ENCODE assay signal across 29 mouse cellular contexts in genomic region chr6:121236386-121236785, GRCm38 (mm10). TPM values are rescaled to one million over a fixed set of nuclear protein-coding genes. Genes with fewer than 3 reads are reported as not detected.
"Had no signal": no experiment of that assay in that cellular context is flagged by ENCODE, and none has a peak within 500 bp of the region (broad histone marks: within the 10 kb centered on the region; RNA-seq: fewer than 3 reads in every experiment).

No protein-coding gene starts in this region.

- H3K4me2 ChIP-seq: embryonic facial prominence, embryonic 12.5 days; embryonic facial prominence, embryonic 13.5 days; embryonic facial prominence, embryonic 15.5 days; forebrain, embryonic 12.5 days; forebrain, embryonic 13.5 days; forebrain, embryonic 15.5 days had no signal

- DNase-seq: cerebellum, adult 2 months; cerebellum, adult 8-10 months; cerebellum, adult 9-10 months; cerebellum, adult 9-11 months; cerebellum, postnatal 10 days; cerebellum, postnatal 14 days; cerebellum, postnatal 25 days; cerebellum, postnatal 36 days; embryo, embryonic 11 days; forebrain, postnatal 0 days; gastrocnemius, adult 2 months; gastrocnemius, postnatal 10 days; gastrocnemius, postnatal 14 days; gastrocnemius, postnatal 25 days; gastrocnemius, postnatal 36 days; heart, adult 11 months; heart, adult 18-20 months; heart, adult 2 months had no signal

- H3K9ac ChIP-seq: embryonic facial prominence, embryonic 12.5 days; embryonic facial prominence, embryonic 13.5 days; embryonic facial prominence, embryonic 15.5 days; forebrain, embryonic 12.5 days; forebrain, embryonic 13.5 days; forebrain, embryonic 15.5 days; forebrain, postnatal 0 days had no signal

- ATAC-seq: forebrain, embryonic 13.5 days; forebrain, embryonic 14.5 days; forebrain, embryonic 15.5 days; forebrain, embryonic 16.5 days; forebrain, postnatal 0 days had no signal

- H3K4me3 ChIP-seq: embryonic facial prominence, embryonic 10.5 days; embryonic facial prominence, embryonic 12.5 days; embryonic facial prominence, embryonic 13.5 days; embryonic facial prominence, embryonic 15.5 days; erythroblast, embryonic 14.5 days; forebrain, embryonic 10.5 days; forebrain, embryonic 12.5 days; forebrain, embryonic 13.5 days; forebrain, embryonic 15.5 days; gastrocnemius, adult 2 months; heart, adult 2 months had no signal

- H3K4me1 ChIP-seq: embryonic facial prominence, embryonic 10.5 days; embryonic facial prominence, embryonic 12.5 days; embryonic facial prominence, embryonic 13.5 days; embryonic facial prominence, embryonic 15.5 days; forebrain, embryonic 10.5 days; forebrain, embryonic 12.5 days; forebrain, embryonic 13.5 days; forebrain, embryonic 15.5 days had no signal

- H3K27me3 ChIP-seq: embryonic facial prominence, embryonic 12.5 days; embryonic facial prominence, embryonic 13.5 days; embryonic facial prominence, embryonic 15.5 days; forebrain, embryonic 12.5 days; forebrain, embryonic 13.5 days; forebrain, embryonic 15.5 days had no signal

- H3K36me3 ChIP-seq: embryonic facial prominence, embryonic 10.5 days; embryonic facial prominence, embryonic 12.5 days; embryonic facial prominence, embryonic 13.5 days; embryonic facial prominence, embryonic 15.5 days; forebrain, embryonic 10.5 days; forebrain, embryonic 12.5 days; forebrain, embryonic 15.5 days had no signal

- H3K9me3 ChIP-seq: embryonic facial prominence, embryonic 10.5 days; embryonic facial prominence, embryonic 12.5 days; embryonic facial prominence, embryonic 13.5 days; embryonic facial prominence, embryonic 15.5 days; forebrain, embryonic 10.5 days; forebrain, embryonic 12.5 days; forebrain, embryonic 13.5 days; forebrain, embryonic 15.5 days had no signal

- H3K27ac ChIP-seq: embryonic facial prominence, embryonic 10.5 days; embryonic facial prominence, embryonic 12.5 days; embryonic facial prominence, embryonic 13.5 days; embryonic facial prominence, embryonic 15.5 days; forebrain, embryonic 10.5 days; forebrain, embryonic 12.5 days; forebrain, embryonic 13.5 days; forebrain, embryonic 15.5 days; gastrocnemius, adult 2 months; heart, adult 2 months had no signal

RNA-seq across cellular contexts. Expression of gene Usp18, which starts 9.3 kb away (rescaled TPM):
- polyA plus RNA-seq: erythroblast, embryonic 14.5 days had no signal

RNA-seq across cellular contexts. Expression of gene Tuba8, which starts 25.9 kb away (rescaled TPM):
- polyA plus RNA-seq: forebrain, embryonic 13.5 days had no signal
